Mouse (Mus musculus): ENCODE measurements around the gene Spata7.

- no peak for TF ChIP-seq CTCF (IDR thresholded peaks at IDR 0.05; ENCODE audit: low read depth)
- no peak for TF ChIP-seq EP300 (IDR thresholded peaks at IDR 0.05; ENCODE audit: low read depth)
These were observed 36.9 kb upstream of the Spata7 start for GRCm38 (mm10) chr12:98591016-98591415.
